Mouse (Mus musculus): ENCODE measurements around the gene Lrrc63. TPM values are rescaled to one million over a fixed set of nuclear protein-coding genes. Genes with fewer than 3 reads are reported as not detected.

The Lrrc63 gene
- polyA plus RNA-seq, 1 experiment, result 0.05 TPM

DNA sequence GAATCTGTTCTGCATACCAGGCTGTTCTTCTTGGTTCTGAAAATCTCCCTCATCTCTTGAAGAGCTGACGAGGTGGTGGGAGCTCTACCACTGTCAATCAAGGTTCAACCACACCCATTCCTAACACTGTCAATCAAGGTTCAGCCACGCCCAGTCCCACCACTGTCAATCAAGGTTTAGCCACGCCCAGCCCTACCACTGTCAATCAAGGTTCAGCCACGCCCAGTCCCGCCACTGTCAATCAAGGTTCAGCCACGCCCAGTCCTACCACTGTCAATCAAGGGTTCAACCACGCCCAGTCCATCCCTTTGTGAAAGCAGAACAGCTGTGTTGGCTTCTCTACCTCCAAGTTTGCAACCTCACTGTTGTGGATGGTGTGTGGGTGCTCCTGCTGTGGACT, 66.2 kb downstream of the Lrrc63 start:
- TF ChIP-seq POLR2A (IDR thresholded peaks at IDR 0.05; ENCODE audit: borderline replicate concordance, extremely low read depth, insufficient read depth, insufficient read length, poor library complexity, severe bottlenecking) (no peak), CTCF (IDR thresholded peaks at IDR 0.05; ENCODE audit: borderline replicate concordance, extremely low read depth, insufficient read depth, insufficient read length) (no peak)
- no peak for DNase-seq (ENCODE audit: low read depth)

DNA sequence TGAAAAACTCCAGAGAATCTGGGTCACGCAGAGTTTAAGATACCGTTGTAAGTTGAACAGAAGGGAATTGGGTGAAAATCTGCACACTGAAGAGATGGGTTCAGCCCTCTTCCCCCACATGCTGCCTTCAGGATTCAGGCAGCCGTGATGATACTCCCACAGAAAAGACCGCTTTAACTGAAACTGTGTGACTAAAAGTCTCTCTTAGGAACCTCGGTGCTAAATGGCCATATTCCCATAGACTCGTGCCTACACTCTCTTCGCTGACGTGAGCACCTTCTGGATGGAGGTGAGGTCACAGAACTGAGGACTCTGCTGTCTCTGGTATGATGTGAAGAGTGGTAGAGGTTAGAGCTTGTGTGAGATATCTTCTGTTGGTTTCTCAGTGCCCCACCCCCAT, 66.7 kb downstream of the Lrrc63 start:
- TF ChIP-seq POLR2A (IDR thresholded peaks at IDR 0.05; ENCODE audit: borderline replicate concordance, extremely low read depth, insufficient read depth, insufficient read length, poor library complexity, severe bottlenecking), result no peak
- no peak for TF ChIP-seq CTCF (IDR thresholded peaks at IDR 0.05; ENCODE audit: borderline replicate concordance, extremely low read depth, insufficient read depth, insufficient read length)
- DNase-seq (ENCODE audit: low read depth), result no peak

DNA sequence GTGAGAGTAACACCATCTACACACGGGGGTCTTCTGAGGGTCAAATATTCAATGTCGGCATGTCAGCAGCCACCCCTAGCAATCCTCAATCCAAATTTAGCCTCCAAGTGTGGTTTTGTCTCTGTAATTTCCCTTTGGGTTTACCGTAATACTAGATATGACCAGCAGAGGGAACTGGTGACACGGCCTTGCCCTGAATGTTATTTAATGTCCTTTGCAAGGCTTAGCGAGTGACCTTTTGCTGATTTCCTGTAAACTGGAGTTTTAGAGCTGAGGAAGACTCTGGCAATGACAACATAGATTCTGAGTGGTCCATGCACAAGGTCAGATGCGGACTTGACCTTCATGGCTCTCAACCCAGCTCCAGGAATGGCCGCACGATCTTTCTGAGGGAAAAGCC, 70.1 kb downstream of the Lrrc63 start:
- no peak for TF ChIP-seq POLR2A (IDR thresholded peaks at IDR 0.05; ENCODE audit: borderline replicate concordance, extremely low read depth, insufficient read depth, insufficient read length, poor library complexity, severe bottlenecking)
- TF ChIP-seq CTCF (IDR thresholded peaks at IDR 0.05; ENCODE audit: borderline replicate concordance, extremely low read depth, insufficient read depth, insufficient read length), result peak; percentile 67; the same call in 1 of the 2 replicates
- DNase-seq (ENCODE audit: low read depth), result peak; percentile 55

DNA sequence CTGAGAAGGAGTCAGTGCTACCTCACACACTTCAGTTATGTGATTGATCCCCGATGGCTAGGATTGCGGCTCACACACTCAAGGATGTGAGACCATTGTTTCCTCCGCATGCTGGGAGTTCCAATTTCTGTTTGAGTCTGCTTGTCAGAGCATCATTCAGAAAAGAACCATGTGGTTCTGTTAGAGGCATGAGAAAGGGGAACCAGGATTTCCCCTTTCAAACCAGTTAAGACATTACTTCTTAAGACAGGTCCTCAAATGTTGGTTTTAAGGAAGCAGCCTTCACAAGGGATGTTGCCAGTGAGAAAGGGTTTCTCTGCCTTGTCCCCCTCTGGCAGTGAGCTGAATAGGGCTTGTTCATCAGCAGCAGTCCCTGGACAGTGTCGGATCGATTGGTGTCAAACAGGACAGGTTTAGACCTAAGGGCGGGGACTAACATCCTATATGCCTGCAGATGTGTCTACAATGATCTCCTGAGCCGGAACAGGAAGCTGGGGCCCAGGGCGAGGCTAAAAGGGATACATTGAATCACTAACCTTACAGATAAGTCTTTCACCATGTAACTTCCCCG, 73.7 kb downstream of the Lrrc63 start:
- no peak for TF ChIP-seq POLR2A (IDR thresholded peaks at IDR 0.05; ENCODE audit: borderline replicate concordance, extremely low read depth, insufficient read depth, insufficient read length, poor library complexity, severe bottlenecking)
- no peak for TF ChIP-seq CTCF (IDR thresholded peaks at IDR 0.05; ENCODE audit: borderline replicate concordance, extremely low read depth, insufficient read depth, insufficient read length)

DNA sequence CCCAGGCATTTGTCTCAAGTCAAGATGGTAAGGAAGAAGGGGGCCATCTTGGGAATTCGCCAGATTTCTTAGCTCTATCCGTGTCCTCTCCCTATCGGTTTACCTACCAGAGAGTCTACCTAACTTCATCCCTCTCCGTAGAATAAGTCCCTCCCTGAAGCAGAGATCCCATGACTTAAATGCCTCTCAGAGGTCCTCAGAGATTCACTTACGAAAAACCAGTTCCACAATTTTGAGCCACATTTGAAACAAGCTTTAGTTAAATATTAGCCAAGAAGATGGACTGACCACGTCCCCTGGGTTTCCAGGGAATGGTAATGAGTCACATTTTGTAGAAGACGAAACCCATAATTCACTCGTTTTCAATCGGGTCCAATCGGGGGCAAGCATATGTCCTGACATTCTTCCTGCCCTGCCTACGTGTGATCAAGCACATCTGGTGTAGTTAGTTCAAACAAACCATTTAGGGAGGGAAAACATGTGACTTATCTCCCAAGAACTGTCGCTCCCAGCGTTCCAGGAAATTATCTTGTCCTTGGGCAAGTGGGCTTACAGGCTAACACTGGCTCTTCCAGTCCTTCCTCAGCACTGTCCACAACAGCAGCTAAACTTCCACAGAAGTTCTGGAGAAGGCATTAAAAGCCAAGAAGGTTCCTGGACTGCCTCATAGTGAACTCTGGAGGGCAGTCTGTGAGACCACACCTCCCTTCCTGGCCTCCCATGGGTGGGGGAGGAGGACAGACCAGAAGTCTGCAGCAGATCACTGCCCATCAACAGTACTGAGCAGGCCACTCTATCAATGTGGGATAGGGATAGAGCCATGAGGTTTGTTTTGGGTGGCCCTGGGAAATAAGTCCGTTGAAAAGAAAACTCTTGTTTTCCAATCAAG, 76.0 kb downstream of the Lrrc63 start:
- DNase-seq (ENCODE audit: low read depth), result no peak
- TF ChIP-seq CTCF (IDR thresholded peaks at IDR 0.05; ENCODE audit: borderline replicate concordance, extremely low read depth, insufficient read depth, insufficient read length) (no peak), POLR2A (IDR thresholded peaks at IDR 0.05; ENCODE audit: borderline replicate concordance, extremely low read depth, insufficient read depth, insufficient read length, poor library complexity, severe bottlenecking) (no peak)

More for the DNA sequence above, 73.7 kb downstream of the Lrrc63 start:
- no peak for DNase-seq (ENCODE audit: low read depth)

DNA sequence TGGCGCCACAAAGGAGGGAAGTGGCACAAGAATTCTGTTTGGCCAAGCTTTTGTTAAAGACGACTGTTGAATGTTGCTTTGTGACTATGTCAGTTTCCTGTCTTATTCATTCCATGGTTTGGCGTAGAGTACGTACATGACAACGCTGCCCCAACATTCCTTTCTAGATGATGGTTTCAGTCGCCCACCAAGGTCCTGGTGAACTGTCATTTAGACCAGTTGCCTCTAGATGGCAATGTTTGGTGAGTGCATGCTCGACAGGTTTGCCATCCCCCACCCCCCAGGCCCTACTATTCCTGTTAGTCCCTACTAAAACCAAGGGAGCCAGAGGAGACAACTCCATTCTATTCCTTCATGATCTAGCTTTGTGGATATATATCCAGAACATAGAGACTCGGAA, 78.2 kb downstream of the Lrrc63 start:
- DNase-seq (ENCODE audit: low read depth), result peak; percentile 11

DNA sequence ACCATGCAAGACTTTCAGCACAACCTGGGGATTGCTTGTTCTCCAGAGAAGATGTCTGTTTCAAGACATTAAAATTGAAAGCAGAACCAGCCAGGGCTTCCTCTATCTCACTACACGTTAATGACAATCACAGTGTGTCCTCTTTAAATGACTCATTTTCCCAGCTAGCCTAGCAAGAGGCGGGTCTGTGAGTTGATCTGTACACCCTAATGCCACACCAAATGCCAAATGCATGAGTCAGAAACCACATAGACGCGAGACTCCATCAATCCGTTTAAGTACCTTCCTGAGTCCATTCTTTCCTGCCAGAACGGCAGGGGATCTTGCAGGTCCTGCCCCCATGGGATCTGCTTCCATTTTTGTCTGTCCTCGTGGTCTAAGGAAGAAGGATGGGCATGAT, 85.5 kb downstream of the Lrrc63 start:
- no peak for DNase-seq (ENCODE audit: low read depth)
- TF ChIP-seq CTCF (IDR thresholded peaks at IDR 0.05; ENCODE audit: borderline replicate concordance, extremely low read depth, insufficient read depth, insufficient read length), result no peak

More for the DNA sequence above, 78.2 kb downstream of the Lrrc63 start:
- TF ChIP-seq CTCF (IDR thresholded peaks at IDR 0.05; ENCODE audit: borderline replicate concordance, extremely low read depth, insufficient read depth, insufficient read length) (peak; percentile 29; the same call in 1 of the 2 replicates), POLR2A (IDR thresholded peaks at IDR 0.05; ENCODE audit: borderline replicate concordance, extremely low read depth, insufficient read depth, insufficient read length, poor library complexity, severe bottlenecking) (no peak)

DNA sequence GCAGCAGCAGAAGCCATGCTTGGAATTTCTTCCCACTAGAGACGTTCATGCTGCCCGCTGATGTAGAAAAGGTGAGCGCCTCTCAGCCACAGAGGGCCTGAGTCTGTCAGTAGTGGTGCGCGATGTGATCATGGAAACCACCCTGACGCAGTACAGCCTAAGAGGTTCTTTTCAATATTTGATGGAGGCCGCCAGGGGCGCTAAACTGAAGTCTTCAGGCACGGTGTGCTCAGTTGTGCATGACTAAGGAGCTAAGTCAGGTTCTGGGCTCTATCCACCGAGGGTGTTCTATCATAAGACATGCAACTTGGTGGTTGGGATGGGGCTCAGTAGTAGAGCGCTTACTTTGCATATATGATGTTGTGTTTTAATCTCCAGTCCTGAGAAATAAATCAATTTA, 95.2 kb downstream of the Lrrc63 start:
- DNase-seq (ENCODE audit: low read depth), result peak; percentile 31
- no peak for TF ChIP-seq POLR2A (IDR thresholded peaks at IDR 0.05; ENCODE audit: borderline replicate concordance, extremely low read depth, insufficient read depth, insufficient read length, poor library complexity, severe bottlenecking)
- TF ChIP-seq CTCF (IDR thresholded peaks at IDR 0.05; ENCODE audit: borderline replicate concordance, extremely low read depth, insufficient read depth, insufficient read length), result peak; percentile 39; the same call in 1 of the 2 replicates

Other genes with a start within 250 kb of the Lrrc63 start
- gene Lrch1, start 183.0 kb downstream of the Lrrc63 start, polyA plus RNA-seq (2012; rRNA removed), result 11.9 and 15.3 TPM in 2 replicates
- 0.16 and 0.25 TPM in 2 replicates for gene Rubcnl, start 114.9 kb downstream of the Lrrc63 start, polyA plus RNA-seq (2012; rRNA removed)
- 3.6 and 7.4 TPM in 2 replicates for gene Lcp1, start 220 bp upstream of the Lrrc63 start, polyA plus RNA-seq (2012; rRNA removed)
- not detected in 2 replicates for gene Cpb2, start 111.4 kb upstream of the Lrrc63 start, polyA plus RNA-seq (2012; rRNA removed)
- 21.0 and 32.0 TPM in 2 replicates for gene Zc3h13, start 153.5 kb upstream of the Lrrc63 start, polyA plus RNA-seq (2012; rRNA removed)